Mouse (Mus musculus) retina, adult 2 months (tissue): ENCODE measurements around the gene Ralgps1.
"Not testable (repeated sequence)": the region's sequence is repeated elsewhere in the genome, so short reads cannot be mapped to it uniquely, and the experiment has no call there.

Experiments used
- DNase-seq: peaks from one replicate; pipeline ENCODE4 v3.0.0-alpha.2; 2012; ENCODE audit warnings: low read depth, low spot score

The Ralgps1 gene

GRCm38 (mm10) chr2:33215700-33216509 is 155.4 kb downstream of the Ralgps1 start, which contains the start of gene Angptl2:
Angptl2 (plus strand) TSS chr2:33216069.
- DNase-seq, result no peak

GRCm38 (mm10) chr2:33215177-33215699 is 156.0 kb downstream of the Ralgps1 start:
- no peak for DNase-seq

DNA sequence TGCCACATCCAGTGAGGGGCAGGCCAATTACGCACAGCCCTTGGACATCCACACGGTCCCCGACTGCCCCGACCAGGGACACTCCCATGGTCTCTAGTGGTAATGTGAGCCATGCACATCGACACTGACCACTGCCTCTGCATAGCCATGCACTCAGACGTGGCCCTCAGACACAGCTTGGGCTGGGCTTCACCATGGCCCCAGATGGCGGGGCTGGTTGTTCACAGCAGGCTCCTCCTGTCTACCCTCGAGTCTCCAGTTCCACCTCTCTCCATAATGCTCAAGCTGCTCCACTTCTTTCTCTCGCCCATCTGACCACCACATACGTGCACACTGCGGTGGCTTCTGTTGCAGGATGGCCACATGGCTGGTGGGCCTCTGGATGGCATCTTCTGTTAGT is 160.0 kb downstream of the Ralgps1 start:
- DNase-seq, result not testable (repeated sequence)

DNA sequence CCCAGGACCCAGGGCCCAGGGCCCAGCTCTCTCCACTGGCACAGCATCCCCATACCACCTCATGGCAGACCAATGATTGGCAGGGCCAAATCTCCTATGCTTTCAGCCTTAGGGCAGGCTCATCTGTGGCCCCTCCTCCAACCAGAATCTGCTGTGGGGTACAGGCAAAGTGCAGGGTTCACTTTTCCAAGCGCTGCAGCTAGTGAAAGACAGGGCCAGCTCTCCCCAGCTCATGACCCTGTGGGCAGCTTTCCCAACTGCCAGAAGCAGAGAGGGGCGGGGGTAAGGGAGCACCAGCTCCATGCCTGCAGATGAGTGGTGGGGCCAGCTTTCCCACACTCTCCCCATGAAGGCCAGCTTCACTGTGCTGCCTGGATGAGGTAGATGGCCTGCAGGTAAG is 160.4 kb downstream of the Ralgps1 start:
- no peak for DNase-seq

GRCm38 (mm10) chr2:33208134-33208533 is 163.2 kb downstream of the Ralgps1 start:
- DNase-seq, result no peak

- no peak for DNase-seq
Measured at GRCm38 (mm10) chr2:33207069-33207468, 164.2 kb downstream of the Ralgps1 start.

GRCm38 (mm10) chr2:33205939-33206525 is 165.3 kb downstream of the Ralgps1 start:
- DNase-seq, result no peak

GRCm38 (mm10) chr2:33204980-33205379 is 166.3 kb downstream of the Ralgps1 start:
- no peak for DNase-seq

GRCm38 (mm10) chr2:33203284-33203683 is 168.0 kb downstream of the Ralgps1 start:
- DNase-seq, result no peak

- DNase-seq, result no peak
Measured at GRCm38 (mm10) chr2:33200368-33201068, 170.8 kb downstream of the Ralgps1 start.

DNA sequence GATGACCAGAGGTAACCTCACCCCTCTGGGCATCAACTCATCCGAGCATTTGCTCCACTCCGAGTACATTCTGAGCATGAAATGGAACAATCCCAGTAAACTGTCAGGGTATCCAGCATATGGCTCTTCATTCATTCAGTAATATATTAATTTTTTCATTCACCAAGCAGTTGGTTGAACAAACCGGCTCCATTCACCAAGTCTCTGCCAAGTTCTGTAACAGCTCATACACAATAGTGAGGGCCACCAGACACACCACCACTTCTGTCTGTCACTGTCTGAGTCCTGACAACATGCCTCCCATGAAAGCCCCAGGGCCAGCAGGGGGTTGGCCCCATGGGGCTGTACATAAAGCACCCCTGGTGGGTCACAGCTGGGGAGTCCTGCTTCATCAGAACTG is 181.3 kb downstream of the Ralgps1 start:
- no peak for DNase-seq

- DNase-seq, result no peak
Measured at GRCm38 (mm10) chr2:33188925-33189670, 182.2 kb downstream of the Ralgps1 start.

- DNase-seq, result no peak
Measured at GRCm38 (mm10) chr2:33187874-33188273, 183.4 kb downstream of the Ralgps1 start.

GRCm38 (mm10) chr2:33186505-33186904 is 184.8 kb downstream of the Ralgps1 start:
- no peak for DNase-seq

GRCm38 (mm10) chr2:33185258-33185657 is 186.0 kb downstream of the Ralgps1 start:
- no peak for DNase-seq

DNA sequence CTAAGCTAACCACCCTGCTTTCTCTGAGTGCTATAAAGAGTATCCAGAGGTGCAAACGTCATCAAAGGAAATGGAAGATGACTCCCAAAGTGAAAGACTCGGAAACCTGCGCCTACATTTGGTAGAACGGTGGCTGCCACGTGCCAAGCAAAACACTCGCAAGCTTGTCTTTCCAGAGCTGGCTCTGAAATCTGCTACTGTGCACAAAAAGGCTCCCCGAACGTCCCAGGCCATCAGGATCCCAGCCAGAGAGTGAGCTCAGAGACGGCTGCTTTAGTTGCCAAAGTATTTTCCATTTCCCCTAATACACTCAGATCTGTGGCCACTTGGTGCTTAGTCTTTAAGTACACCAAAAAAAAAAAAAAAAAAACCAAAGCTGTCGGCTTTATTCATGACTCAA is 186.6 kb downstream of the Ralgps1 start:
- DNase-seq, result no peak

GRCm38 (mm10) chr2:33183321-33183720 is 188.0 kb downstream of the Ralgps1 start:
- DNase-seq, result no peak

DNA sequence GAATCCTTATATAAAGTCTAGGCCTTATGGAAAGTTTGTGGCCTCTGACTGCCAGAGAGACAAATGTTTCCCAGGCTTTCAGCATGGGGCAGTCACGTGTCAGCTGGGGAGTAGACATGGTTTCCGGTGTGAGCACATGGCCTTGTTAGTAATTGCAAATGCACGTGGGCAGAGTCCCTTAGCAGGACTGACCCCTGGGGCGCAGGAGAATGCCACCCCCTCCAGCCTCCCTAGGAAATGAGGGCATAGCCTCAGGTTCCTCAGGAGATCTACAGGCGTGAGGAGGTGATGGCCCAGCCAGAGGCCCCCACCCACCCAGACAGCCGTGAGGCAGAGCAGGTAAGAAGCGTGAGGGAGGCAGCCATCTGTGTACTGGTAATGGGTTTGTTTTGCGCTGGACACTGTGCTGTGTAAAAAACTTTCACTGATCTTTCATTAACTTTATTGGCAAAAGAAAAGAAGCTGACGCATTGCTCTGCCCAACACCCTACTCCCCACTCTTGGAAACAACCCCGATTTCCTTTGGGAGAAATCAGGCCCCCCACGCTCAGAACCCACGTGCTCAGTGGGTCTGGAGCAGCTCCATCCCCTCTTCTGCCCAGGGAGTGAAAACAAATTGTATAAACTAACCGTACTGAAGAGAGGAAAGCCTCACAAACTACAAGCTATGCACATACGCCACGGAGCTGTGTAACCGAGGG is 191.2 kb downstream of the Ralgps1 start:
- no peak for DNase-seq

- DNase-seq, result no peak
Measured at GRCm38 (mm10) chr2:33179171-33179929, 191.9 kb downstream of the Ralgps1 start.

GRCm38 (mm10) chr2:33178243-33178932 is 192.9 kb downstream of the Ralgps1 start:
- no peak for DNase-seq
